Mouse (Mus musculus) monocyte, adult 5-6 weeks (primary cell): ENCODE results near the gene Ptpn5. TPM values are rescaled to one million over a fixed set of nuclear protein-coding genes. Genes with fewer than 3 reads are reported as not detected.
A peak's percentile ranks its signal among the peaks of the same experiment; 100 is the strongest.

Experiments
- ATAC-seq: fragments of 153-309, 156-312 bp; replicated peaks from 2 replicates; pipeline ENCODE4 v1.8.0; 2017; ENCODE audit warnings: mild to moderate bottlenecking; ENCODE audit not compliant: low TSS enrichment, insufficient number of reproducible peaks, severe bottlenecking, poor library complexity, low FRiP score
- total RNA-seq: library from RNA; stranded (forward); fragments of 200-1000, 200-491, 200-594 nt; gene quantifications from 3 replicates; pipeline ENCODE4 v1.2.3, GENCODE M21; 2017

Ptpn5 gene
- total RNA-seq, 1 experiment from 2014 or later, result not detected

DNA sequence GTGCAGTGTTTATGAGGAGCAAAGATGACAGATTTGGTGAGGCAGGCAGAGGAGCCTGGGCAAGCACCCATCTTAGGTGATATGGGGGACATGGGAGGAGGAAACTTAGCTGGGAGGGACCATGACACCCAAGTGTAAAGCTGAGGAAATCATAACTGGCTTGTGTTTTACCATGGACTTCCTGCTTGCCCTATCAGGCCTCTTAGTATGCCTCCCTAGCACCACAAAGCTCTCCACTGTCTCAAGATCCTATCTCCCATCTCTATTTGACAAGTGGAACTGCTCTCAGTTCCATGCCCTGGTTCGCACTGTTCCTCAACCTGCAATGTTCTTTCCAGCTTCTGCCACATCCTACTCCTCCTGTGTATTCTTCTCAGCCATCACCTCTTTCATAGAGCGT is 18.0 kb downstream of the Ptpn5 start:
- ATAC-seq, result no peak

- no peak for ATAC-seq
Measured at GRCm38 (mm10) chr7:47113383-47113782, 20.1 kb downstream of the Ptpn5 start.

GRCm38 (mm10) chr7:47112036-47112435 is 21.4 kb downstream of the Ptpn5 start:
- no peak for ATAC-seq

- no peak for ATAC-seq
Measured at GRCm38 (mm10) chr7:47111121-47111520, 22.4 kb downstream of the Ptpn5 start.

DNA sequence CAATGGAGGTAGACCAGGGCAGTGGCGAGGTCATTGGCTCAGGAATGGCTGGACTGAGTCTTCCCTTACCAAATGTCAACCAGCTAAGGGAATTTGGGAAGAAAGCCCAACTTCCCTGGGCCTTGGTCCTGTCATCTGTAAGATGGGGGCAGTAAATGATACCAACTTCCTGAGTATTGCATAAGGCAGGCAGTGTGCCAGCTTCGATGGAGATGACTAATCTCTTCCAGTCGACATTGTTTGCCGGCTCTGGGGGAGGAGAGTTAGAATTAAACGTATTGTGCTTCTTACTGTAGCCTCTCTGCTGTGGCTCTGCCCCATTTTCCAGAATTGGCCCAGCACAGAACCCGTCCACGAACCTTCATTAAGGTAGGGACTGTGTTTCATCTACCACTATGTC is 23.0 kb downstream of the Ptpn5 start:
- no peak for ATAC-seq

GRCm38 (mm10) chr7:47108779-47109189 is 24.7 kb downstream of the Ptpn5 start:
- no peak for ATAC-seq

DNA sequence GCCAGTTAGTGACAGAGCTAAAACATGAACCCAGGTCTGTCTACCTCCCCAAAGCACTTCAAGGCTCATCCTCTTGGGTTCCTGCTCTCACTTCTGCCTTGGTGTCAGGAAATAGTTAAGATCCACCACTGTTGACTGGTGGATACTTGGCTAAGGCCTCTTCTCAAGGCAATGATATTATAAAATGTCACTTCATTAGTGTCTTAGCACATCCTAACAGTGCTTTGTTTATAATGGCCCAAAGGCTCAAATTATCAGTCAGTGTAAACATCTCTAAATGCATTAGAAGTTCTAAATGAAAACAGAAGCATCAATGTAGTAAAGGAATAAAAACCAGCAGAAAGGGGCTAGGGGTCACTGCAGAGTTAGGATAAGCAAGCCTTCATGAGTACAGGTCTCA is 26.5 kb downstream of the Ptpn5 start:
- ATAC-seq, result no peak

DNA sequence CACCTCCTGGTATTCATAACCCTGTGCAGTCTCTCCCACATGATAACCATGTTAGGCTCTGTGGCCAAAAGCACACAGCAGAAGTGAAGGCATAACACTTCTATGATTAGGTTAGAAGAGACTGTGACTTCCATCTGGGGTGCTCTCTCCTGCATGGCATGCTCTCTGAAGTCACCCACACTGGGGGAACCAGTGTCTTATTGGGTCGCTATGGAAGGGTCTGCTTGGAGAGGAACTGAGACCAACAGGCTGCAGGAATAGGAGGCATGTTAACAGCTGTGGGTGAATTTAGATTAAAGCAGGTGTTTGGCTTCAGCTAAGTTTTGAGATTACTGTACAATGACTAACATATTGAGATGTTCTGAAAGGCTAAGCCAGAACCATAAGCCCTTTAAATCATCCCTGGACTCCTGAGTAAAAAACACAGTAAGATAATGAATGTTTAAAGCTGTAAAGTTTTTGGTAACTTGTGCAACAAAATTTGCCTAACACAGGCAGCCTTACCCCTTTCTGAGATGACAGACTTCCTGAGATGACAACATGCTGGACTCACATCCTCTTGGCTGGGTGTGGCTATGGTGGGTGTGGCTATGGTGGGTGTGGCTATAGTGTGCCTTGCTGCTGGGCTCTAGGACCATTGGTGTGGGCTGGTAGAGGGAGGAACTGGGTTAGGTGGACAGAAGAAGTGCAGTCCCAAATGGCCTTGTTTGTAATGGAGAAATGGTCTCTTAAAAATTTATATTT is 29.6 kb downstream of the Ptpn5 start:
- ATAC-seq, result peak; percentile 99

GRCm38 (mm10) chr7:47102970-47103369 is 30.5 kb downstream of the Ptpn5 start:
- ATAC-seq, result no peak

DNA sequence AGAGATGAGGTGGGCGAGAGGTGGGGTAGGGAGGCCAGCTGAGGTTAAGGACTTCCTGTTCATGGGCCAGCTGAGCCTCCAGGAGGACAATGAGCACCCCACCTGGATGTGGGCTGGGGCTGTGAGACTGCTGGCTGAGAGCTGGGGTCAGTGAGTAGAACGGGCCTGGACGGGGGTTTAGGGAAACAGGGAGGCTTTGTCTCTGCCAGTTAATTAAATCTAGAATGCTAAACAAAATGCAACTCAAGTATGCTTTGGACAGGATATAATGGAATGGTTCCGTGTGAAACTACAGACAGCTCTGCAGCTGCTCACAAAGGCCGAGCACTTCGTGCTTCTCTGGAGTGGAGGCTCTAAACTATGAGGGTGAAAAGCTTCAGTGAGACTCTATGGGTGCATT is 32.9 kb downstream of the Ptpn5 start:
- no peak for ATAC-seq

DNA sequence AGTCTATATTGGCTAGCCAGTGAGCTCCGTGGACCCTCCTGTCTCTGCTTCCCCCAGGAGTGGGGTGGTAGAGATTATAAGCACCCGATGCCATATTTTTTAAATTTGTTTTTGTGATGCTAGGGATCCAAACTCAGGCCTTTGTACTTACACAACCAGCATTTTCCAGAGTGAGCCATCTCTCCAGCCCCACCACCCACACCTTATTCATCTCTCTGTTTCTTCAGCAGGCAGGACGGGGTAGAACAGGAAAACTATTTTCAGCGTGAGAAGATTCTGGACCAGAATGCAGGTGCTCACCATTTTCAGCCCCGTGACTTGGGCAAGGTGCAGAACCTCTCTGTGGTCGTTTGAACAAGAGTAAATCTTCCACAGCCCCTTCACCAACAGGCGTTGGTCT is 34.2 kb downstream of the Ptpn5 start:
- no peak for ATAC-seq

GRCm38 (mm10) chr7:47098044-47098443 is 35.4 kb downstream of the Ptpn5 start:
- ATAC-seq, result no peak

DNA sequence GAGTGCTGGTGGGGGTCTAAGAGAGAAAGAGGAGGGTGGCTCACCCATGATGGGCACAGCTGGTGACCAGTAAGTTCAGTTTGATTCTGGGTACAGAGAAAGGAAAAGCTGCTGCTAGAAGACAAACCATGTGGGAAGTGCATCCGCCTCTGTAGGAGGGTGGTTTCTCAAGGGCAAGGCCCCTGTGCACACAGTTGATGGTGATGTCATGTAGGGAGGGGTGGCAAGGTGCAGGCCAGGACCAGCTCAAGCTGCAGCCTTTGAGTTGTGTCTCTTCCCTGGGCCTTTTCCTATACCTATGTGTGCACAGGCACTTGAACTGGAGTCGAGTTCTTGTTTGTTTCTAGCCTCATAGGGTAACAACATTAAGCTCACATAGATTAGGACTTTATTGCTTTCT is 38.5 kb downstream of the Ptpn5 start:
- no peak for ATAC-seq

DNA sequence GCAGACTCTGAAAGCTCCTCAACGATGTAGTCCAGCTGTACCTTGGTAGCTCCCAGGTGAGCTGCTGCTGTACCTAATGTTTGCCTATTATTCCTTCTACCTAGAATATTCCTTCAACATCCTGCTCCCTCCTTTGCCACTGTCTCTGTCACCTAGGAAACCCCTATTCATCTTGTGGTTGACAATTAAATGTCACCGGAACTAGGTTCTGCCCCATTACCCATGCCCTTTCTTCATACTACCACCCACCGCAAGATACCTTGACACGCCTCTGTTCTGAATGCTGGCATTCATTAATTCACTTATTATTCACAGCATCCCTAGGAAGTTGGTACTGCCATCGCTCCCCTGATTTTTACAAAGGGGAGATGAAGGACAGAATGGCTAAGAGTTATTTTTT is 39.5 kb downstream of the Ptpn5 start:
- ATAC-seq, result no peak

- no peak for ATAC-seq
Measured at GRCm38 (mm10) chr7:47085075-47085474, 48.4 kb downstream of the Ptpn5 start.

DNA sequence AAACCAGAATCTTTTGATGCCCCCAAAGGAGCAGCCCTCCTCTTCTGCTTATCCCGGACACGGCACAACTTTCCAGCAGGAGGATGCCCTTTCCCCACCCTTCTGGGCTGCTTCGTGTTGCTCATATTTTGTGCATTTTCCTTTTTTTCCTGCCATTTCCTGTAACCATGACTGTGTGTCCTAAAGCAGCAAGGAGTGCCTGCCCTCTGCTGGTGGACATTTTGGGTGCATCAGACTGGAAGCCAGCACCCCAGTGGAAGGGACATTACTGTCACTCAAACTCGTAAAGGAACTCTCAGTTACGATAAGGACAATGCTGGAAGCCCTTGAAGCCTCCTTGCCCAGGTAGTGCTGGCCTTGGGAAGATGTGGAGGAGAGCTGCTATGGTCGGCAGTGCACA is 52.2 kb downstream of the Ptpn5 start:
- peak; percentile 61; the same call in 1 of the 2 replicates for ATAC-seq

- no peak for ATAC-seq
Measured at GRCm38 (mm10) chr7:47080868-47081267, 52.6 kb downstream of the Ptpn5 start.

- ATAC-seq, result no peak
Measured at GRCm38 (mm10) chr7:47077451-47077850, 56.0 kb downstream of the Ptpn5 start.

GRCm38 (mm10) chr7:47076729-47077128 is 56.8 kb downstream of the Ptpn5 start:
- ATAC-seq, result no peak

DNA sequence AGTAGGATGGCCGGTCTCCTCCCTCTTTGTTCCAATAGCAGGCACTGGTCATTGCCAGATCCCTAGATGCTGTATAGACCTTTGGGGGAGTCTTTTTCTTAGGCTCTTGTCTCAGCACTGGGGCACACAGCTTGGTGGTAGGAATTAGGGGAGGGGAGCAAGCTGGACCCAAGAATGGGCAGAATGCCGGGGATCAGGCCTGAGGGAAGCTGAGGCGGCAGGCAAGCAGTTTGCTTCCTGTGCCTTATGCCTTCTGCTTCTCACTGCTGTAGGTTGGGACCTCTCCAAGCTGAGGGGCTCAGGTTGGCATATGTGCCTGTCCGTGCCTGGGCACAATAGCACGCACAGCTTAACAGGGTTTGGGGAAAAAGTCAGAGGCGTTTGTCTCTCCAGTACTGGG is 57.3 kb downstream of the Ptpn5 start:
- ATAC-seq, result no peak
